Mouse (Mus musculus): Measurements from ENCODE around the gene Baz2b.

DNA sequence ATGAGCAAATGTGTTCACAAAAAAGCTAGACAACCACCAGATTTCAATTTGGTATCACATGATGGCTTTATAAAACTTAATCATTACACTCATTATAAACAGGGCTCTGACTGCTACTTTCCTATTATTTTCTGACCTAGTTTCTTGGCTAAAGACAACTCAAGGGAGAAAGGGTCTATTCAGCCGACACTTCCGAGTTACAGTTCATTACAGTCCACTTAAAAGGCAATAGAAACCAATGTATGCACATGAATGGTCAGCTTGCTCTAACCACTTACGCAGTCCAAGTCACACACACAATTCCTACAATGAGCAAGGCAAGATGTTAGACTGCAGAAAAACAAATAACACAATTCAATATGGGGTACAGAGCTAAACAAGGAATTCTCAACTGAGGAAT, 141.2 kb downstream of the Baz2b start:
- no peak for TF ChIP-seq POLR2A (IDR thresholded peaks at IDR 0.05; ENCODE audit: borderline replicate concordance, insufficient read depth, low read length)
- no peak for TF ChIP-seq CTCF (IDR thresholded peaks at IDR 0.05; ENCODE audit: borderline replicate concordance, insufficient read depth, low read depth, low read length)
